Comparison of ENCODE assay signal across 26 mouse cellular contexts in the genomic region with DNA sequence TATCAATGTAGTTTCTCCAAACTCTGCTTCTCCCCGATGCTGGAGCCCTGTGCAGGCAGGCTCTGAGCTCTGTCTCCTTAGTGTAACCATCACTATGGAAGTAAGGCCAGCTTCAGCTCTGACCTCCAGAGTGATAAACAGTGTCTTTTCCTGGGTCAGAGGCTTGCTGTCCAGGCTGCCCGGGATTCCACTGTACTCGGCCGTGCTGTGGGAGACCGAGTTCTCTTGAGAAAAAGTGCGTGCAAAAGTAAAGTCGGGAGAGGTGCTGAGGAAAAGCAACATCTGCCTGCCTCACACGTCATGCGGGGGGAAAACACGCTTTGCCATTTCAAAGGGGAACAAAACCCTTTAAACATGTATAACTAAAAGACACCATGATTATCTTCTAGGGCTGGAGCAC.
"Had no signal": no experiment of that assay in that cellular context is flagged by ENCODE, and none has a peak within 500 bp of the region (broad histone marks: within the 10 kb centered on the region; RNA-seq: fewer than 3 reads in every experiment).

No protein-coding gene starts in this region.

- H3K4me3 ChIP-seq: gastrocnemius, adult 2 months; heart, adult 2 months; heart, embryonic 13.5 days; heart, embryonic 15.5 days; hindbrain, embryonic 10.5 days; hindbrain, embryonic 12.5 days; intestine, embryonic 15.5 days; layer of hippocampus, adult 2 months; left cerebral cortex, adult 2 months; limb, embryonic 10.5 days; limb, embryonic 12.5 days had no signal

- H3K9ac ChIP-seq: heart, embryonic 13.5 days; heart, embryonic 15.5 days; hindbrain, embryonic 12.5 days; hindbrain, embryonic 14.5 days; intestine, embryonic 15.5 days; limb, embryonic 12.5 days had no signal

- H3K27me3 ChIP-seq: heart, embryonic 13.5 days; heart, embryonic 15.5 days; hindbrain, embryonic 12.5 days; intestine, embryonic 15.5 days had no signal

- H3K4me1 ChIP-seq: heart, embryonic 13.5 days; heart, embryonic 15.5 days; hindbrain, embryonic 10.5 days; hindbrain, embryonic 12.5 days; intestine, embryonic 15.5 days; limb, embryonic 10.5 days; limb, embryonic 12.5 days had no signal

- H3K9me3 ChIP-seq: heart, embryonic 13.5 days; heart, embryonic 15.5 days; hindbrain, embryonic 10.5 days; hindbrain, embryonic 12.5 days; intestine, embryonic 15.5 days; limb, embryonic 10.5 days; limb, embryonic 12.5 days had no signal

- ATAC-seq: forebrain, embryonic 16.5 days; hindbrain, embryonic 16.5 days; inflammation-experienced regulatory T-cells, adult 6 months; intestine, embryonic 15.5 days; intestine, postnatal 0 days had no signal

- H3K27ac ChIP-seq: gastrocnemius, adult 2 months; heart, adult 2 months; heart, embryonic 13.5 days; heart, embryonic 15.5 days; hindbrain, embryonic 10.5 days; hindbrain, embryonic 12.5 days; hindbrain, embryonic 14.5 days; intestine, embryonic 15.5 days; layer of hippocampus, adult 2 months; left cerebral cortex, adult 2 months; limb, embryonic 10.5 days; limb, embryonic 12.5 days had no signal

- DNase-seq: gastrocnemius, adult 2 months; gastrocnemius, postnatal 10 days; gastrocnemius, postnatal 25 days; heart, adult 2 months; heart, postnatal 14 days; heart, postnatal 4 days; kidney, adult 18-20 months; kidney, adult 8-10 months; kidney, postnatal 10 days; kidney, postnatal 25 days; kidney, postnatal 4 days had no signal

- H3K4me2 ChIP-seq: heart, embryonic 11.5 days; heart, embryonic 13.5 days; heart, embryonic 15.5 days; hindbrain, embryonic 12.5 days; hindbrain, embryonic 14.5 days; intestine, embryonic 15.5 days; limb, embryonic 12.5 days had no signal

- H3K36me3 ChIP-seq: heart, embryonic 13.5 days; heart, embryonic 15.5 days; hindbrain, embryonic 10.5 days; hindbrain, embryonic 12.5 days; intestine, embryonic 15.5 days; limb, embryonic 10.5 days; limb, embryonic 12.5 days had no signal
